Mouse (Mus musculus) thymus, adult 2 months (tissue): ENCODE measurements around the gene Trabd2b. TPM values are rescaled to one million over a fixed set of nuclear protein-coding genes. Genes with fewer than 3 reads are reported as not detected.

Source experiments
- DNase-seq: peaks from one replicate; pipeline ENCODE4 v3.0.0; 2021
- H3K27ac ChIP-seq: fragments of 200-500 bp; 2 replicates; pipeline ENCODE4 v1.5.1; 2012; ENCODE audit warnings: low read length, control low read depth; ENCODE audit not compliant: control insufficient read depth, insufficient read depth
- H3K27me3 ChIP-seq: fragments of 200-500 bp; 2 replicates; pipeline ENCODE4 v1.6.1; 2012; ENCODE audit warnings: mild to moderate bottlenecking, low read length, moderate library complexity, mixed read lengths; ENCODE audit not compliant: control insufficient read depth, insufficient read depth
- H3K36me3 ChIP-seq: fragments of 200-500 bp; 2 replicates; pipeline ENCODE4 v1.6.1; 2012; ENCODE audit warnings: mild to moderate bottlenecking, low read length, moderate library complexity; ENCODE audit not compliant: control insufficient read depth, insufficient read depth
- H3K4me1 ChIP-seq: fragments of 200-500 bp; replicated peaks from 2 replicates; pipeline ENCODE4 v1.6.1; 2012; ENCODE audit warnings: low read length; ENCODE audit not compliant: control insufficient read depth, insufficient read depth
- H3K4me3 ChIP-seq: fragments of 200-500 bp; 2 replicates; pipeline ENCODE4 v1.5.1; 2012; ENCODE audit warnings: mild to moderate bottlenecking, low read length, control low read depth, moderate library complexity; ENCODE audit not compliant: control insufficient read depth, insufficient read depth
- CTCF ChIP-seq: fragments of 200-500 bp; IDR thresholded peaks from 2 replicates; pipeline ENCODE4 v1.5.1; 2012; ENCODE audit warnings: mild to moderate bottlenecking, control low read depth, low read length, moderate library complexity, borderline replicate concordance; ENCODE audit not compliant: control insufficient read depth, poor library complexity, insufficient read depth; ENCODE audit errors: extremely low read depth
- POLR2A ChIP-seq: fragments of 200-500 bp; IDR thresholded peaks from 2 replicates; pipeline ENCODE4 v1.6.1; 2012; ENCODE audit warnings: mild to moderate bottlenecking, low read length, control low read depth, moderate library complexity; ENCODE audit not compliant: control insufficient read depth, poor library complexity, insufficient read depth; ENCODE audit errors: extremely low read depth
- WGBS: fragments of 180-500 bp; shearing (Covaris S2); methylation state at CpG from one replicate; pipeline ENCODE4 v1.1.7; 2018; 5-methylcytosine and 5-hydroxymethylcytosine counted together
- polyA plus RNA-seq: library from polyadenylated mRNA; depleted of rRNA; stranded (reverse); fragments of >200 nt; gene quantifications from 2 replicates; pipeline ENCODE4 v1.2.3, GENCODE M21; 2012

Trabd2b gene
- polyA plus RNA-seq, 1 experiment, result 1.5 TPM

DNA sequence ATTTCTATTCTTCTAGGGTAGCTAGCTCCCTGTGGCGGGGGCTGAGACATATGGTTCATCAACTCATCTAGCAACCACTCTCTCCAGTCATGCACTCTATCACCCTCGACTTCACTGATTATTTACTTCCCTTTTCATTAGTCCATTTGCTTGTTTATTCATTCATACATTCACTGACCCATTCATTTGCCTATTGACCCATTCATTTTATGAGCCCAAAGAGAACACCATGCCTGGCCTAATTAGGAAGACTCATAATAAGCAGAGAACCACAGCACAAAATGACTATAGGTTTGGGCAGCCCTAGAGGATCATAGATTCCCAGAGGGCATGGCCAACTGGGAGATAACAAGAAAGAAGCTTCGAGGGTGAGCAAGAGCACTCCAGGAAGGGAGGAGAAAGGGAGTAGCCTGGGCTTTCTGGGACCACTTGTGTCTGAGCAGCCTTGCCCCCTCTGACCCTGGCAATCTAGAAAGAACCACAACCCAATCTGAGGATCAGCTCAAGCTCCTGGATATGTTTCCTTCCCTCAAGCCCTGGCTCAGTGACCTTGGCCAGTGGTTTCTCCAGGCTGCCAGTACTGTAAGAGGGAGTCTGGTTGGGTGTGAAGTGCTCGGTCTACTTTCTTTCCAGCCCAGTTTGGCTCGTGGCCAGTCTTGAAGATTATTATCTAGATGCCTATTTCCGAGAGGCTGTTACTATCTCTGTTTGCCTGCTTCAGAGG is 61.0 kb downstream of the Trabd2b start:
- no peak overlapping the region for H3K27ac ChIP-seq
- H3K36me3 ChIP-seq, result no peaks in the 10 kb centered on the region
- DNase-seq, result no peak
- H3K4me1 ChIP-seq, result no peaks in the 10 kb centered on the region
- H3K4me3 ChIP-seq, result no peak overlapping the region
- 29% methylated on average over 6 of the region's 6 CpGs for WGBS
- H3K27me3 ChIP-seq, result no peaks in the 10 kb centered on the region
- TF ChIP-seq POLR2A (no peak), CTCF (no peak)

DNA sequence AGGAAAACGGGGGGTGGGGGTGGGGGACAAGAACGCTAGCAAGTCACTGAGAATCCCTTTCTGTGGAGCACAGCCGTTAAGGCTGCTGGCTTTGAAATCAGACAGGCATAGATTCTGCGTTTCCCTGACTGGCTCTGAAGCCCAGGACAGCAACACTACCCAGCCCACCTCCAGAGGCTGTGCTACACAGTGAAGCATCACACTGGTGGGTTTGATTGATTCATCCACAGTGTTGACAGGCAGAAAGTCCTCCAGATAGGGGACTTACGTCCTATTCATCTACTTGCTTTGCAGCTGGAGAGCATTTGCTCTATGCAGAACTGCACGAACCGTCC is 61.5 kb downstream of the Trabd2b start:
- DNase-seq, result no peak
- H3K27me3 ChIP-seq, result no peaks in the 10 kb centered on the region
- no peak overlapping the region for H3K27ac ChIP-seq
- H3K4me1 ChIP-seq, result no peaks in the 10 kb centered on the region
- TF ChIP-seq POLR2A, result no peak
- TF ChIP-seq CTCF, result no peak
- no peaks in the 10 kb centered on the region for H3K36me3 ChIP-seq
- H3K4me3 ChIP-seq, result no peak overlapping the region
- 18% methylated on average over 7 of the region's 7 CpGs for WGBS

DNA sequence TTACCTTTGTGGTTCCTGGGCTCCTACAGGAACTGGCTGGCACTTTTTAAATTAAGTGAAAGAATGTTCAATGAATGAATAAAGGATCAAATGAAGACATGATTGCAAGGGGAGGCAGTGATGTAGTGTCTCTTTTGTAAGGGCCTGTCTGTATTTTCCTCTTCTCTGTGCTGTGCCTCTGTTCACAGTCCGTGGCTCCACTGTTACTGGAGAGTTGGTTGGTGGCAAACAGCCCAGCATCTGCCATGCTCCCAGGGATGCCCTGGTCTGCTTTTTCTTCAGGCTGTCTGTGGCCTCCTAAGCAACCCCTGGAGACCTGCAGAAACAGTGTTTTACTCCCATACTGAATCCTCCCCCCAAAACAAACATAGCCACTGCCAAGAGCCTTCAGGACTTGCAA is 63.4 kb downstream of the Trabd2b start:
- no peak overlapping the region for H3K27ac ChIP-seq
- TF ChIP-seq CTCF (no peak), POLR2A (no peak)
- H3K4me3 ChIP-seq, result no peak overlapping the region
- no peaks in the 10 kb centered on the region for H3K27me3 ChIP-seq
- no peaks in the 10 kb centered on the region for H3K36me3 ChIP-seq
- H3K4me1 ChIP-seq, result no peaks in the 10 kb centered on the region
- WGBS, result 68% methylated on average over 1 of the region's 1 CpGs
- no peak for DNase-seq

DNA sequence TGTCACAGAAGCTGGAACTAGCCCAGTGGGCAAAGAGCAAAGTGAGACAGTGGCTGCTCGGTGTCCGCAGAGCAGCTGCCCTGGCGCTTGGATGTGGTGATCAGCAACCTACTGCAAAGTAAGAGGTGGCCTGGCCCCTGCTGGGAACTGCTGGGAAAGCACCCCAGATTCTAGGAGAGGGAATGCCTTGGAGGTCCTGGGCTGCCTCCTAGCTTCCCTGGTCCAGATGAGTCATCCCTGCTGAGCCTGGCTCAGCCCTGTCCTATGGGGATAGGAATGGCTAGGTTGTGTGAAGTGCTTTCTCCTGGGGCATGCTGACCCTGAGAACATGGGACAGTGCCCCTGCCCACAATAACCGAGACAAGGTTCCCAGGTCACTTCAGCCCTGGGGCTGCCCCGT is 65.6 kb downstream of the Trabd2b start:
- Histone ChIP-seq H3K27me3 (no peaks in the 10 kb centered on the region), H3K4me3 (no peak overlapping the region), H3K4me1 (no peaks in the 10 kb centered on the region), H3K36me3 (no peaks in the 10 kb centered on the region), H3K27ac (no peak overlapping the region)
- DNase-seq, result no peak
- WGBS, result 95% methylated on average over 5 of the region's 5 CpGs
- TF ChIP-seq POLR2A (no peak), CTCF (no peak)

DNA sequence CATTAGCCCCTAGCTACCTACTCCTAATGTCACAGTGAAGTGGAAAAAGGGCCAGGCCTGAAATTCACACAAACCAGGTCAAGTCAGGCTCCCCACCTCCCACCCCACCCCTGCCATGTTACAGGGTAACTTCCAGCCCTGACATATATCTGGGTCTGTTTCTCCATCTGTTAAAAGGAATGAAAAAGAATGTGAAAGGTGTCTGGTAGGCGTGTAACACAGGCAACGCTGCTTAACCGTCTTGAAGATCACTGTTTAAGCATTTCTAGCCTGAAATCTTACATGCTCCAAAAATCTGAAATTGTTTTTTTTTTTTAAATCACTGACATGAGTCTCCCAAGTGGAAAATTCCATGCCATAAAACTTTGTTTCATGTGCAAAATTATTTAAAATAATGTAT is 69.8 kb downstream of the Trabd2b start:
- no peaks in the 10 kb centered on the region for H3K36me3 ChIP-seq
- no peaks in the 10 kb centered on the region for H3K4me1 ChIP-seq
- no peaks in the 10 kb centered on the region for H3K27me3 ChIP-seq
- no peak for DNase-seq
- TF ChIP-seq CTCF (no peak), POLR2A (no peak)
- H3K27ac ChIP-seq, result no peak overlapping the region
- 97% methylated on average over 3 of the region's 3 CpGs for WGBS
- no peak overlapping the region for H3K4me3 ChIP-seq

DNA sequence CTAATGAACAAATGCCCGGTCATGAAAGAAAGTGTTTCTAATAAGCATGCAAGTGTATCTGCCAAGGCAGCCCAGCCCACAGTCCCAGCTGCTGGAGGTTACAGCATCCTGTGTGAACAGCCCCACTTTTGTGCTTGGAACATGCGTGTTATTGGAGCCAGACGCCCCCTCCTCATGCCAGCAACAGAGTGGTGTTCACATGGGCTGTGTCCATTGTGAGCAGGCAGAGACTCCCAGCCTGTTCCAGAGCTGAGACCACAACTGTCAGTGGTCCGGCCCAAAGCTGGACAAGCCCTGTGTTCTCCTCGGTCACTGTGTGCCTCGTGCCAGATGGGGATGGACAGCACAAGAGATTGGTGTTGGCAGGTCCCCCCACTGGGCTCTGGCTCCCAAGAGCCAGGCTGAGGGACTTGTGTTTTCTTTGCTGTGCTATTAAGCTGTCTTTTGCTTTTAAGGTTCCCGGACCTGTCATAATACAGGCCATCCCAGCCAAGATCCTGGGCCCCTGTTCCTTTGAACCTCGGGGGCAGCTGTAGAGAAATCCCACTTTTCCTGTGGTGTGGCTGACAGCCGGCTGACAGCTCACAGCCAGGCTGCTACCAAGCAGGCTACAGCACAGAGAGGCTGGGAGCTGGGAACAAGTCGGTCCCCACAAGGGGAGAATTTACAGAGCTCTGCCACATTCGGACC is 70.7 kb downstream of the Trabd2b start:
- H3K27ac ChIP-seq, result no peak overlapping the region
- no peaks in the 10 kb centered on the region for H3K36me3 ChIP-seq
- no peak overlapping the region for H3K4me3 ChIP-seq
- DNase-seq, result no peak
- H3K4me1 ChIP-seq, result no peaks in the 10 kb centered on the region
- no peaks in the 10 kb centered on the region for H3K27me3 ChIP-seq
- 82% methylated on average over 11 of the region's 11 CpGs for WGBS
- no peak for TF ChIP-seq CTCF
- no peak for TF ChIP-seq POLR2A
